Mouse (Mus musculus) lung, postnatal 0 days (tissue): ENCODE measurements at regions not wholly inside any gene's neighbourhood (a gene's known extent, or its start where the extent isn't known, plus 50 kb on each side); places are given as distances from the start of the nearest gene placed in this dataset. TPM values are rescaled to one million over a fixed set of nuclear protein-coding genes. Genes with fewer than 3 reads are reported as not detected.

ENCODE experiments used
- ATAC-seq: fragments of 200-750 bp; cut with Nextera tagmentation; 2 replicates; pipeline ENCODE4 v1.8.0; 2017; ENCODE audit warnings: moderate library complexity
- DNase-seq: peaks from one replicate; pipeline ENCODE4 v3.0.0-alpha.2; 2016; ENCODE audit warnings: low spot score
- H3K27ac ChIP-seq: fragments of 300-500 bp; sonication (generic); 2 replicates; pipeline ENCODE4 v1.5.1; 2014; ENCODE audit warnings: antibody characterized with exemption, mild to moderate bottlenecking, low read length, mixed read lengths
- H3K27me3 ChIP-seq: fragments of 300-500 bp; sonication (generic); replicated peaks from 2 replicates; pipeline ENCODE4 v1.6.1; 2014; ENCODE audit warnings: low read length, mixed read lengths; ENCODE audit not compliant: insufficient read depth
- H3K36me3 ChIP-seq: fragments of 300-500 bp; sonication (generic); 2 replicates; pipeline ENCODE4 v1.6.1; 2014; ENCODE audit warnings: low read length, mixed read lengths; ENCODE audit not compliant: insufficient read depth
- H3K4me1 ChIP-seq: fragments of 300-500 bp; sonication (generic); 2 replicates; pipeline ENCODE4 v1.6.1; 2014; ENCODE audit warnings: antibody characterized with exemption, low read depth, low read length, mixed read lengths; ENCODE audit not compliant: insufficient read depth
- H3K4me2 ChIP-seq: fragments of 300-500 bp; sonication (generic); replicated peaks from 2 replicates; pipeline ENCODE4 v1.6.1; 2014; ENCODE audit warnings: low read depth, mild to moderate bottlenecking, low read length, moderate library complexity, mixed read lengths
- H3K4me3 ChIP-seq: fragments of 300-500 bp; sonication (generic); 2 replicates; pipeline ENCODE4 v1.5.1; 2014; ENCODE audit warnings: low read depth, low read length
- H3K9ac ChIP-seq: fragments of 300-500 bp; sonication (generic); replicated peaks from 2 replicates; pipeline ENCODE4 v1.6.1; 2014; ENCODE audit warnings: low read depth, mild to moderate bottlenecking
- H3K9me3 ChIP-seq: fragments of 300-500 bp; sonication (generic); 2 replicates; pipeline ENCODE4 v1.6.1; 2016; ENCODE audit warnings: low read length, mixed read lengths
- CTCF ChIP-seq: IDR thresholded peaks from 2 replicates; pipeline ENCODE4 v1.5.1; 2016; ENCODE audit warnings: antibody characterized with exemption, mild to moderate bottlenecking
- EP300 ChIP-seq: IDR thresholded peaks from 2 replicates; pipeline ENCODE4 v1.6.1; 2016; ENCODE audit warnings: antibody characterized with exemption, mild to moderate bottlenecking, control low read depth
- WGBS: fragments of 180-500 bp; shearing (Covaris S2); extraction: QIAGEN DNeasy Blood & Tissue Kit; methylation state at CpG from one replicate; pipeline ENCODE4 v1.1.7; 2014; 5-methylcytosine and 5-hydroxymethylcytosine counted together
- microRNA-seq: library from miRNA; unstranded; fragments of <30 nt; microRNA quantifications from one replicate; pipeline ENCODE4, GENCODE M21; 2016

GRCm38 (mm10) chr2:56860776-56861175 is 263.0 kb downstream of the Nr4a2 start:
- Histone ChIP-seq H3K27me3 (no peaks in the 10 kb centered on the region), H3K4me2 (no peak overlapping the region), H3K36me3 (no peaks in the 10 kb centered on the region), H3K9ac (no peak overlapping the region), H3K9me3 (no peaks in the 10 kb centered on the region), H3K27ac (no peak overlapping the region), H3K4me1 (no peaks in the 10 kb centered on the region), H3K4me3 (no peak overlapping the region)
- DNase-seq: no peak
- no peak for TF ChIP-seq EP300
- TF ChIP-seq CTCF: no peak
- no peak for ATAC-seq
- 20% methylated on average over 2 of the region's 2 CpGs for WGBS

DNA sequence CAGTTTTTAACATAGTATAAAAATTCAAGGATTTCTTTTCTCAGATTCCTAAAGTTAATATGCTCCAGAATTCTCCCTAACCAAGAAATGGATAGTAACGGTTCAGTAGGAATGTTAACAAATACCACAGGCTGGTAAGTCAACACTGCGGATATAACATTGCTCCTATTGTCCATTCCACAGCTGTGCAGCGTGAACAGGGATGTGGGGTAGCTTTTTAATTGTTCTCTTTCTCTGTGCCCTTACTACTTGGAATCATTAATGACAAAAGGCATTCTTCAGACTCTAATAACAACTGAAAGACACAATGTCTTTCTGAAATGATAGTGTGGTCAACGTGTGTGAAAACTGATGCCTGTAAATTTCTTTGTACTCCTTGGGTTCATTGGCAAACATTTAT is 303.3 kb downstream of the Nr4a2 start:
- no peaks in the 10 kb centered on the region for H3K9me3 ChIP-seq
- WGBS: 51% methylated on average over 4 of the region's 4 CpGs
- no peaks in the 10 kb centered on the region for H3K36me3 ChIP-seq
- no peak overlapping the region for H3K9ac ChIP-seq
- H3K27ac ChIP-seq: no peak overlapping the region
- TF ChIP-seq CTCF: no peak
- TF ChIP-seq EP300: no peak
- H3K4me2 ChIP-seq: no peak overlapping the region
- ATAC-seq: no peak
- no peak overlapping the region for H3K4me3 ChIP-seq
- no peaks in the 10 kb centered on the region for H3K27me3 ChIP-seq
- H3K4me1 ChIP-seq: no peaks in the 10 kb centered on the region
- no peak for DNase-seq

GRCm38 (mm10) chr2:56784808-56785207 is 339.0 kb downstream of the Nr4a2 start:
- TF ChIP-seq EP300 (no peak), CTCF (no peak)
- H3K9me3 ChIP-seq: no peaks in the 10 kb centered on the region
- ATAC-seq (no peak), DNase-seq (no peak)
- H3K4me1 ChIP-seq: no peaks in the 10 kb centered on the region
- H3K27ac ChIP-seq: no peak overlapping the region
- WGBS: 65% methylated on average over 2 of the region's 2 CpGs
- no peak overlapping the region for H3K4me3 ChIP-seq
- H3K9ac ChIP-seq: no peak overlapping the region
- H3K4me2 ChIP-seq: no peak overlapping the region
- H3K27me3 ChIP-seq: no peaks in the 10 kb centered on the region
- no peaks in the 10 kb centered on the region for H3K36me3 ChIP-seq

Small RNAs in the stretch of these regions (microRNA-seq; reads per million reads assigned to microRNA genes)
- not detected for gene Mir195b
